Comparison of ENCODE assay signal across 18 mouse cellular contexts in the genomic region with DNA sequence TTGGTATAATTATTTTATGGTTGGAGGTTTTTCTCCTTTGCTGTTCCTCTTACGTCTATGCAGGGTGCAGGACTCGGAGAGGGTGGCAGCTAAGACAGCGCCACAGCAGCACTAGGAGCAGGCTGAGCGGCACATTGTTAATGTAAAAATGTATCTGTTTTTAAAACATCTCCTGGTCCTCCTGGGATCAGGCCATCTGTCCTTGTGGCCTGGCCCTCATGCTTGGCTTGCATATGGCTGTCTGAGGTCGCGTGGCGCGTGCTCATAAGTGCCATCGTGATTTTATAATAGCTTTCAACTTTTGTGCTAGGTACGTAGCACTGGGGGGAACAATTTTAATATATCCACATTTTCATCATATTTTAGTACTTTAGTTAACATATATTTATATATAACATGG.
DNase-seq lines count a peak whose midpoint lies in the region; ATAC-seq and TF ChIP-seq lines count a peak whose summit lies in the region.
"Had no signal": no experiment of that assay in that cellular context is flagged by ENCODE, and none has a peak within 500 bp of the region (broad histone marks: within the 10 kb centered on the region; RNA-seq: fewer than 3 reads in every experiment).

No protein-coding gene starts in this region.

- TF ChIP-seq CTCF in gastrocnemius, adult 2 months (IDR thresholded peaks at IDR 0.05): no peak
- no peak for TF ChIP-seq CTCF in bone marrow macrophage, adult 2 months (IDR thresholded peaks at IDR 0.05; ENCODE audit: low read depth, low read length)
- TF ChIP-seq CTCF in forebrain, postnatal 0 days (IDR thresholded peaks at IDR 0.05; ENCODE audit: low read depth): no peak

- no peak overlapping the region for H3K4me2 ChIP-seq in midbrain, embryonic 13.5 days (replicated peaks)
- no peak overlapping the region for H3K4me2 ChIP-seq in midbrain, embryonic 15.5 days
- H3K4me2 ChIP-seq in forebrain, postnatal 0 days (ENCODE audit: low read depth): no peak overlapping the region
- no peak overlapping the region for H3K4me2 ChIP-seq in forebrain, embryonic 13.5 days
- H3K4me2 ChIP-seq: heart, embryonic 11.5 days; kidney, embryonic 15.5 days; liver, embryonic 11.5 days; lung, embryonic 15.5 days had no signal

- H3K4me3 ChIP-seq in gastrocnemius, adult 2 months: peak overlapping the region; percentile 13; the same call in 1 of the 2 replicates
- no peak overlapping the region for H3K4me3 ChIP-seq in midbrain, embryonic 13.5 days (replicated peaks)
- H3K4me3 ChIP-seq in midbrain, embryonic 15.5 days: no peak overlapping the region
- H3K4me3 ChIP-seq in bone marrow macrophage, adult 2 months (ENCODE audit: insufficient read depth, low read length): peak overlapping the region; percentile 72
- H3K4me3 ChIP-seq in forebrain, postnatal 0 days (ENCODE audit: low read depth, low read length): no peak overlapping the region
- H3K4me3 ChIP-seq in forebrain, embryonic 13.5 days: no peak overlapping the region
- H3K4me3 ChIP-seq: kidney, embryonic 15.5 days; limb, embryonic 10.5 days; lung, embryonic 15.5 days; midbrain, embryonic 10.5 days had no signal

- no peaks in the 10 kb centered on the region for H3K27me3 ChIP-seq in midbrain, embryonic 13.5 days
- no peaks in the 10 kb centered on the region for H3K27me3 ChIP-seq in midbrain, embryonic 15.5 days (replicated peaks)
- no peaks in the 10 kb centered on the region for H3K27me3 ChIP-seq in forebrain, postnatal 0 days (ENCODE audit: insufficient read depth, low read length)
- no peaks in the 10 kb centered on the region for H3K27me3 ChIP-seq in forebrain, embryonic 13.5 days
- H3K27me3 ChIP-seq: kidney, embryonic 15.5 days; lung, embryonic 15.5 days; Patski had no signal

- no peak for TF ChIP-seq POLR2A in bone marrow macrophage, adult 2 months (IDR thresholded peaks at IDR 0.05; ENCODE audit: borderline replicate concordance, low read depth, low read length)

- no peak overlapping the region for H3K9ac ChIP-seq in midbrain, embryonic 13.5 days (replicated peaks)
- no peak overlapping the region for H3K9ac ChIP-seq in midbrain, embryonic 15.5 days
- H3K9ac ChIP-seq in forebrain, postnatal 0 days: no peak overlapping the region
- H3K9ac ChIP-seq in forebrain, embryonic 13.5 days: no peak overlapping the region
- H3K9ac ChIP-seq: kidney, embryonic 15.5 days; lung, embryonic 15.5 days had no signal

- H3K27ac ChIP-seq in gastrocnemius, adult 2 months: peak overlapping the region; percentile 46; the same call in 1 of the 2 replicates
- 0 out of 2 replicates have a peak overlapping the region, but pooled peaks have one; percentile 39 for H3K27ac ChIP-seq in midbrain, embryonic 13.5 days
- no peak overlapping the region for H3K27ac ChIP-seq in midbrain, embryonic 15.5 days
- peak overlapping the region; percentile 83 for H3K27ac ChIP-seq in bone marrow macrophage, adult 2 months (ENCODE audit: insufficient read depth, low read depth, low read length)
- no peak overlapping the region for H3K27ac ChIP-seq in forebrain, postnatal 0 days (ENCODE audit: low read depth, low read length)
- H3K27ac ChIP-seq in forebrain, embryonic 13.5 days: no peak overlapping the region
- H3K27ac ChIP-seq: kidney, embryonic 15.5 days; limb, embryonic 10.5 days; lung, embryonic 15.5 days; midbrain, embryonic 10.5 days had no signal

- intact Hi-C loops in gastrocnemius, adult 2 months (cut with DNase I): no loop called here

- 66% methylated on average over 10 of the region's 10 CpGs for WGBS in midbrain, embryonic 13.5 days
- WGBS in midbrain, embryonic 15.5 days: 62% methylated on average over 10 of the region's 10 CpGs
- WGBS in forebrain, postnatal 0 days: 81% methylated on average over 10 of the region's 10 CpGs
- WGBS in forebrain, embryonic 13.5 days: 82% methylated on average over 10 of the region's 10 CpGs

- H3K36me3 ChIP-seq in midbrain, embryonic 13.5 days: no peaks in the 10 kb centered on the region
- H3K36me3 ChIP-seq in midbrain, embryonic 15.5 days (replicated peaks): no peaks in the 10 kb centered on the region
- no peaks in the 10 kb centered on the region for H3K36me3 ChIP-seq in forebrain, postnatal 0 days (ENCODE audit: insufficient read depth)
- H3K36me3 ChIP-seq in forebrain, embryonic 13.5 days (ENCODE audit: poor library complexity, severe bottlenecking): no peaks in the 10 kb centered on the region
- H3K36me3 ChIP-seq: kidney, embryonic 15.5 days; limb, embryonic 10.5 days; lung, embryonic 15.5 days; midbrain, embryonic 10.5 days had no signal

- H3K9me3 ChIP-seq in midbrain, embryonic 13.5 days: no peaks in the 10 kb centered on the region
- no peaks in the 10 kb centered on the region for H3K9me3 ChIP-seq in midbrain, embryonic 15.5 days
- no peaks in the 10 kb centered on the region for H3K9me3 ChIP-seq in forebrain, postnatal 0 days (ENCODE audit: low read length)
- H3K9me3 ChIP-seq in forebrain, embryonic 13.5 days (replicated peaks): no peaks in the 10 kb centered on the region
- H3K9me3 ChIP-seq: kidney, embryonic 15.5 days; limb, embryonic 10.5 days; lung, embryonic 15.5 days; midbrain, embryonic 10.5 days had no signal

- no peak for ATAC-seq in midbrain, embryonic 13.5 days
- no peak for ATAC-seq in midbrain, embryonic 15.5 days (replicated peaks)
- peak; percentile 3; the same call in 1 of the 2 replicates for ATAC-seq in megakaryocyte progenitor cell, adult 5-6 weeks (replicated peaks; ENCODE audit: poor library complexity)
- ATAC-seq in forebrain, postnatal 0 days: no peak
- no peak for ATAC-seq in forebrain, embryonic 13.5 days
- ATAC-seq: Patski had no signal

- DNase-seq in gastrocnemius, adult 2 months: no peak
- no peak for DNase-seq in gastrocnemius, postnatal 25 days
- DNase-seq in forebrain, postnatal 0 days: no peak
- DNase-seq: adrenal gland, postnatal 25 days; gastrocnemius, postnatal 36 days; retina, postnatal 1 day had no signal

- peaks cover 34% of the 10 kb centered on the region for H3K4me1 ChIP-seq in midbrain, embryonic 13.5 days (replicated peaks)
- peaks cover 23% of the 10 kb centered on the region for H3K4me1 ChIP-seq in midbrain, embryonic 15.5 days
- H3K4me1 ChIP-seq in bone marrow macrophage, adult 2 months (ENCODE audit: control insufficient read depth, insufficient read depth, low read length): peaks cover 25% of the 10 kb centered on the region
- 0 out of 2 replicates have a peak, but pooled peaks cover 8% of the 10 kb centered on the region for H3K4me1 ChIP-seq in forebrain, postnatal 0 days (ENCODE audit: insufficient read depth)
- peaks cover 29% of the 10 kb centered on the region for H3K4me1 ChIP-seq in forebrain, embryonic 13.5 days

Comparison
In these comparisons a context has a peak if more than half of its experiments do, and no peak if none do; other contexts are left out.
1. H3K27ac ChIP-seq: peak in gastrocnemius, adult 2 months (single experiment), midbrain, embryonic 13.5 days (single experiment) and bone marrow macrophage, adult 2 months (single experiment); none in midbrain, embryonic 15.5 days (single experiment), forebrain, postnatal 0 days (single experiment) and forebrain, embryonic 13.5 days (single experiment).
2. H3K4me3 ChIP-seq: peak in gastrocnemius, adult 2 months (single experiment) and bone marrow macrophage, adult 2 months (single experiment); none in midbrain, embryonic 13.5 days (single experiment), midbrain, embryonic 15.5 days (single experiment), forebrain, postnatal 0 days (single experiment) and forebrain, embryonic 13.5 days (single experiment).